Mouse (Mus musculus): Measurements from ENCODE around the gene Rnd1. TPM values are rescaled to one million over a fixed set of nuclear protein-coding genes. Genes with fewer than 3 reads are reported as not detected.

Rnd1 gene
- total RNA-seq, 2 experiments from 2014 or later, result 1.1 to 1.9 TPM

DNA sequence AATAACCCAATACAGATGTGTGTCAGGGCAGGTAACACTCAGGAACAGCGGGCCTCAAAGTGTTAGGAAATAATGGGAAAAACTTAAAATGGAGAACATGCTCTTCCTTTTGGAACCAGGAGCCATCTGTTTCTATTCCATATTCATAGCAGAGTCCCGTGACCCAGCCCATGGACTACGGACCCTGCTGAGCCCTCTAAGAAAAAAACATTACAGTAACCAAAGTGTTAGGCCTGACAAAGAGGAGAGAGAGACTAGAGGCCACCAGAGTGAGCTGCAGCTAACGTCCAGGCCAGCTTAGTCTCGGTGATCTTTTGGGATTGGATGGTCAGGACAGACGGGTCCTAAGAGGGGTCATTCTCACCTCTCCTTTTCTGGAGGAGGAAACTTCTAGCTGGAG, 62.3 kb downstream of the Rnd1 start:
- no peak for DNase-seq (ENCODE audit: low spot score in 2 of 2)

DNA sequence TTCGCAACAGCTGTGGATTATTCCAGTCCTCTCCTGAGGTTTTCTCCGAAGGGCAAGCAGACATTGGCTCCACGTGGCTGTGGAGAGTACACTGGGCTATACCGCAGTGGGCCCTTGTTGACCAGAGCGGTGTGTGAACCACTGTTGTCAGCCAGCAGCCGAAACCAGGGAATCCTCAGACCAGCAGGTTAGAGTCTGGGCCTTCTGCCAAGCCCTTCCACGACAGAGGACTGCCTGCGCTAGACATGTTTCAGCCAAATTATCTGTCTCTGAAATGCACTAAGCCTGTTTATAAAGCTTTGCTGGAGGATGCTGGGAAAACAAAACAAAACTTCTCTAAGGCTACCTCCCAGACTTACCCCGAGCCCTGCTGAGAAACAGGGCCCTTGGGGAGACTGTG, 62.7 kb downstream of the Rnd1 start:
- DNase-seq (ENCODE audit: low spot score in 2 of 2), result no peak

Other genes starting within 250 kb of the Rnd1 start
- not detected for gene Olfr282, start 246.2 kb downstream of the Rnd1 start, total RNA-seq (2021)
- not detected for gene Olfr281, start 224.9 kb downstream of the Rnd1 start, total RNA-seq (2021)
- gene OR5BS1P, start 207.6 kb downstream of the Rnd1 start, total RNA-seq (2021), result not detected
- gene Lalba, start 194.7 kb downstream of the Rnd1 start, total RNA-seq (2021), result not detected
- not detected for gene Olfr279, start 185.1 kb downstream of the Rnd1 start, total RNA-seq (2021)
- 10 to 100 TPM; 85.3 to 94.8 TPM for gene Kansl2, start 143.2 kb downstream of the Rnd1 start, total RNA-seq (2021)
- 10 to 100 TPM; 52.8 to 65.1 TPM for gene Ccnt1, start 106.5 kb downstream of the Rnd1 start, total RNA-seq (2021)
- gene 4930415O20Rik, start 106.5 kb downstream of the Rnd1 start, total RNA-seq (2021), result under 1 TPM in 1 of 2 experiments, not detected in 1; 0.62 TPM
- 10 to 100 TPM; 78.0 to 83.3 TPM for gene Adcy6, start 67.4 kb downstream of the Rnd1 start, total RNA-seq (2021)
- gene Cacnb3, start 46.6 kb downstream of the Rnd1 start, total RNA-seq (2021), result 10 to 100 TPM; 28.6 to 34.5 TPM
- gene Ddx23, start 14.6 kb downstream of the Rnd1 start, total RNA-seq (2021), result 10 to 100 TPM; 76.4 to 85.9 TPM
- under 1 TPM; 0.48 to 0.87 TPM for gene Ccdc65, start 30.7 kb upstream of the Rnd1 start, total RNA-seq (2021)
- gene Fkbp11, start 50.7 kb upstream of the Rnd1 start, total RNA-seq (2021), result 10 to 100 TPM; 15.9 to 19.1 TPM
- 100 to 1,000 TPM; 124 to 135 TPM for gene Arf3, start 85.8 kb upstream of the Rnd1 start, total RNA-seq (2021)
- 1 to 10 TPM in 1 of 2 experiments, under 1 TPM in 1; 0.68 to 1.2 TPM for gene Wnt10b, start 100.7 kb upstream of the Rnd1 start, total RNA-seq (2021)
- gene Wnt1, start 112.4 kb upstream of the Rnd1 start, total RNA-seq (2021), result not detected
- 1 to 10 TPM in 1 of 2 experiments, under 1 TPM in 1; 0.76 to 4.2 TPM for gene Ddn, start 132.0 kb upstream of the Rnd1 start, total RNA-seq (2021)
- 10 to 100 TPM; 66.4 to 68.2 TPM for gene Prkag1, start 154.1 kb upstream of the Rnd1 start, total RNA-seq (2021)
- 10 to 100 TPM; 68.9 to 71.5 TPM for gene Kmt2d, start 193.7 kb upstream of the Rnd1 start, total RNA-seq (2021)
- gene Rhebl1, start 217.1 kb upstream of the Rnd1 start, total RNA-seq (2021), result 1 to 10 TPM; 3.9 to 6.2 TPM
- gene Dhh, start 221.1 kb upstream of the Rnd1 start, total RNA-seq (2021), result 1 to 10 TPM; 2.1 to 2.9 TPM
- 10 to 100 TPM; 41.5 to 45.9 TPM for gene Lmbr1l, start 240.8 kb upstream of the Rnd1 start, total RNA-seq (2021)

All from adrenal gland, postnatal 4 days (tissue).